Mouse (Mus musculus): ENCODE measurements around the gene Rasgef1b. TPM values are rescaled to one million over a fixed set of nuclear protein-coding genes. Genes with fewer than 3 reads are reported as not detected.

Gene Rasgef1b
- polyA plus RNA-seq, 1 experiment from 2014 or later: 6.5 TPM

- H3K27ac ChIP-seq (replicated peaks; ENCODE audit: low read depth, low read length): no peak overlapping the region
Observed at GRCm38 (mm10) chr5:99248501-99248900, 480.4 kb downstream of the Rasgef1b start.

GRCm38 (mm10) chr5:99247915-99248314 lies 480.9 kb downstream of the Rasgef1b start:
- no peak for DNase-seq (ENCODE audit: low spot score)
- no peaks in the 10 kb centered on the region for H3K9me3 ChIP-seq (ENCODE audit: control insufficient read depth, low read length)
- no peak overlapping the region for H3K4me2 ChIP-seq (ENCODE audit: low read depth, low read length)
- H3K27me3 ChIP-seq (replicated peaks; ENCODE audit: control insufficient read depth, insufficient read depth, low read length): no peaks in the 10 kb centered on the region
- no peak overlapping the region for H3K27ac ChIP-seq (replicated peaks; ENCODE audit: low read depth, low read length)
- no peak for ATAC-seq (ENCODE audit: low read depth)
- WGBS: 91% methylated on average over 6 of the region's 6 CpGs
- H3K4me1 ChIP-seq (ENCODE audit: control insufficient read depth, insufficient read depth, low read length): no peaks in the 10 kb centered on the region
- no peak overlapping the region for H3K9ac ChIP-seq (ENCODE audit: low read depth, low read length)
- H3K36me3 ChIP-seq (ENCODE audit: control insufficient read depth, insufficient read depth, low read length): no peaks in the 10 kb centered on the region
- no peak overlapping the region for H3K4me3 ChIP-seq (ENCODE audit: low read depth, low read length)

More at GRCm38 (mm10) chr5:99248501-99248900, 480.4 kb downstream of the Rasgef1b start:
- no peak overlapping the region for H3K4me3 ChIP-seq (ENCODE audit: low read depth, low read length)
- no peak overlapping the region for H3K9ac ChIP-seq (ENCODE audit: low read depth, low read length)
- no peaks in the 10 kb centered on the region for H3K27me3 ChIP-seq (replicated peaks; ENCODE audit: control insufficient read depth, insufficient read depth, low read length)
- no peak overlapping the region for H3K4me2 ChIP-seq (ENCODE audit: low read depth, low read length)
- H3K4me1 ChIP-seq (ENCODE audit: control insufficient read depth, insufficient read depth, low read length): no peaks in the 10 kb centered on the region
- no peaks in the 10 kb centered on the region for H3K9me3 ChIP-seq (ENCODE audit: control insufficient read depth, low read length)
- WGBS: 5% methylated on average over 7 of the region's 7 CpGs
- H3K36me3 ChIP-seq (ENCODE audit: control insufficient read depth, insufficient read depth, low read length): no peaks in the 10 kb centered on the region
- DNase-seq (ENCODE audit: low spot score): peak; percentile 95
- ATAC-seq (ENCODE audit: low read depth): 0 out of 2 replicates have a peak, but pooled peaks have one; percentile 24

- H3K9ac ChIP-seq (ENCODE audit: low read depth, low read length): no peak overlapping the region
- no peak for DNase-seq (ENCODE audit: low spot score)
- H3K9me3 ChIP-seq (ENCODE audit: control insufficient read depth, low read length): no peaks in the 10 kb centered on the region
- WGBS: 64% methylated on average over 7 of the region's 7 CpGs
- H3K4me3 ChIP-seq (ENCODE audit: low read depth, low read length): no peak overlapping the region
- H3K36me3 ChIP-seq (ENCODE audit: control insufficient read depth, insufficient read depth, low read length): no peaks in the 10 kb centered on the region
- no peaks in the 10 kb centered on the region for H3K27me3 ChIP-seq (replicated peaks; ENCODE audit: control insufficient read depth, insufficient read depth, low read length)
- no peaks in the 10 kb centered on the region for H3K4me1 ChIP-seq (ENCODE audit: control insufficient read depth, insufficient read depth, low read length)
- ATAC-seq (ENCODE audit: low read depth): no peak
- H3K4me2 ChIP-seq (ENCODE audit: low read depth, low read length): no peak overlapping the region
- no peak overlapping the region for H3K27ac ChIP-seq (replicated peaks; ENCODE audit: low read depth, low read length)
Observed at GRCm38 (mm10) chr5:99247441-99247840, 481.4 kb downstream of the Rasgef1b start.

GRCm38 (mm10) chr5:99246972-99247371 lies 481.9 kb downstream of the Rasgef1b start:
- no peak overlapping the region for H3K9ac ChIP-seq (ENCODE audit: low read depth, low read length)
- H3K4me2 ChIP-seq (ENCODE audit: low read depth, low read length): no peak overlapping the region
- no peaks in the 10 kb centered on the region for H3K27me3 ChIP-seq (replicated peaks; ENCODE audit: control insufficient read depth, insufficient read depth, low read length)
- no peaks in the 10 kb centered on the region for H3K36me3 ChIP-seq (ENCODE audit: control insufficient read depth, insufficient read depth, low read length)
- no peaks in the 10 kb centered on the region for H3K9me3 ChIP-seq (ENCODE audit: control insufficient read depth, low read length)
- no peak overlapping the region for H3K4me3 ChIP-seq (ENCODE audit: low read depth, low read length)
- 58% methylated on average over 6 of the region's 6 CpGs for WGBS
- DNase-seq (ENCODE audit: low spot score) (no peak), ATAC-seq (ENCODE audit: low read depth) (no peak)
- no peak overlapping the region for H3K27ac ChIP-seq (replicated peaks; ENCODE audit: low read depth, low read length)
- H3K4me1 ChIP-seq (ENCODE audit: control insufficient read depth, insufficient read depth, low read length): no peaks in the 10 kb centered on the region

- ATAC-seq (ENCODE audit: low read depth) (no peak), DNase-seq (ENCODE audit: low spot score) (no peak)
- 63% methylated on average over 11 of the region's 11 CpGs for WGBS
- H3K4me2 ChIP-seq (ENCODE audit: low read depth, low read length): no peak overlapping the region
- H3K4me1 ChIP-seq (ENCODE audit: control insufficient read depth, insufficient read depth, low read length): no peaks in the 10 kb centered on the region
- H3K9ac ChIP-seq (ENCODE audit: low read depth, low read length): no peak overlapping the region
- no peaks in the 10 kb centered on the region for H3K27me3 ChIP-seq (replicated peaks; ENCODE audit: control insufficient read depth, insufficient read depth, low read length)
- H3K9me3 ChIP-seq (ENCODE audit: control insufficient read depth, low read length): no peaks in the 10 kb centered on the region
- peaks cover 9% of the 10 kb centered on the region; the same call in 1 of the 2 replicates for H3K36me3 ChIP-seq (ENCODE audit: control insufficient read depth, insufficient read depth, low read length)
- H3K27ac ChIP-seq (replicated peaks; ENCODE audit: low read depth, low read length): no peak overlapping the region
- no peak overlapping the region for H3K4me3 ChIP-seq (ENCODE audit: low read depth, low read length)
Observed at GRCm38 (mm10) chr5:99241988-99242740, 486.7 kb downstream of the Rasgef1b start.

- no peak overlapping the region for H3K4me2 ChIP-seq (ENCODE audit: low read depth, low read length)
- WGBS: 97% methylated on average over 6 of the region's 6 CpGs
- no peak overlapping the region for H3K9ac ChIP-seq (ENCODE audit: low read depth, low read length)
- no peak overlapping the region for H3K27ac ChIP-seq (replicated peaks; ENCODE audit: low read depth, low read length)
- no peaks in the 10 kb centered on the region for H3K9me3 ChIP-seq (ENCODE audit: control insufficient read depth, low read length)
- no peak for DNase-seq (ENCODE audit: low spot score)
- H3K36me3 ChIP-seq (ENCODE audit: control insufficient read depth, insufficient read depth, low read length): peaks cover 9% of the 10 kb centered on the region; the same call in 1 of the 2 replicates
- H3K4me1 ChIP-seq (ENCODE audit: control insufficient read depth, insufficient read depth, low read length): no peaks in the 10 kb centered on the region
- H3K27me3 ChIP-seq (replicated peaks; ENCODE audit: control insufficient read depth, insufficient read depth, low read length): no peaks in the 10 kb centered on the region
- no peak overlapping the region for H3K4me3 ChIP-seq (ENCODE audit: low read depth, low read length)
- no peak for ATAC-seq (ENCODE audit: low read depth)
Observed at GRCm38 (mm10) chr5:99240501-99240900, 488.4 kb downstream of the Rasgef1b start.

GRCm38 (mm10) chr5:99239677-99240076 lies 489.2 kb downstream of the Rasgef1b start:
- no peak overlapping the region for H3K27ac ChIP-seq (replicated peaks; ENCODE audit: low read depth, low read length)
- no peak for ATAC-seq (ENCODE audit: low read depth)

GRCm38 (mm10) chr5:99238150-99238549 lies 490.7 kb downstream of the Rasgef1b start:
- Histone ChIP-seq H3K27me3 (replicated peaks; ENCODE audit: control insufficient read depth, insufficient read depth, low read length) (no peaks in the 10 kb centered on the region), H3K36me3 (ENCODE audit: control insufficient read depth, insufficient read depth, low read length) (peaks cover 16% of the 10 kb centered on the region; the same call in 1 of the 2 replicates), H3K27ac (replicated peaks; ENCODE audit: low read depth, low read length) (no peak overlapping the region), H3K4me2 (ENCODE audit: low read depth, low read length) (no peak overlapping the region), H3K4me1 (ENCODE audit: control insufficient read depth, insufficient read depth, low read length) (no peaks in the 10 kb centered on the region), H3K4me3 (ENCODE audit: low read depth, low read length) (no peak overlapping the region), H3K9ac (ENCODE audit: low read depth, low read length) (no peak overlapping the region), H3K9me3 (ENCODE audit: control insufficient read depth, low read length) (no peaks in the 10 kb centered on the region)
- WGBS: 83% methylated on average over 4 of the region's 4 CpGs
- DNase-seq (ENCODE audit: low spot score) (no peak), ATAC-seq (ENCODE audit: low read depth) (no peak)

More at GRCm38 (mm10) chr5:99239677-99240076, 489.2 kb downstream of the Rasgef1b start:
- 79% methylated on average over 9 of the region's 9 CpGs for whole genome bisulfite sequencing
- H3K27me3 ChIP-seq (replicated peaks; ENCODE audit: control insufficient read depth, insufficient read depth, low read length): no peaks in the 10 kb centered on the region
- no peak for DNase-seq (ENCODE audit: low spot score)
- H3K36me3 ChIP-seq (ENCODE audit: control insufficient read depth, insufficient read depth, low read length): peaks cover 9% of the 10 kb centered on the region; the same call in 1 of the 2 replicates
- no peak overlapping the region for H3K4me3 ChIP-seq (ENCODE audit: low read depth, low read length)
- H3K9me3 ChIP-seq (ENCODE audit: control insufficient read depth, low read length): no peaks in the 10 kb centered on the region
- no peak overlapping the region for H3K9ac ChIP-seq (ENCODE audit: low read depth, low read length)
- H3K4me1 ChIP-seq (ENCODE audit: control insufficient read depth, insufficient read depth, low read length): no peaks in the 10 kb centered on the region
- no peak overlapping the region for H3K4me2 ChIP-seq (ENCODE audit: low read depth, low read length)
